Mouse (Mus musculus) ES-Bruce4 (cell line): ENCODE results near the gene Fubp3. TPM values are rescaled to one million over a fixed set of nuclear protein-coding genes. Genes with fewer than 3 reads are reported as not detected.

Source experiments
- H3K27ac ChIP-seq: 2 replicates; pipeline ENCODE4 v1.5.1; 2012; ENCODE audit warnings: low read length, inconsistent platforms; ENCODE audit not compliant: insufficient read depth
- H3K27me3 ChIP-seq: 2 replicates; pipeline ENCODE4 v1.6.1; 2012; ENCODE audit warnings: mild to moderate bottlenecking, low read length, inconsistent platforms; ENCODE audit not compliant: control insufficient read depth, poor library complexity, insufficient read depth, severe bottlenecking
- H3K36me3 ChIP-seq: 2 replicates; pipeline ENCODE4 v1.6.1; 2012; ENCODE audit warnings: inconsistent platforms, mild to moderate bottlenecking, low read length, moderate library complexity; ENCODE audit not compliant: control insufficient read depth, poor library complexity, insufficient read depth, severe bottlenecking
- H3K4me1 ChIP-seq: one replicate; pipeline ENCODE4 v1.8.1; 2011; ENCODE audit warnings: low read length; ENCODE audit not compliant: control insufficient read depth, insufficient read depth
- H3K4me3 ChIP-seq: 2 replicates; pipeline ENCODE4 v1.5.1; 2011; ENCODE audit warnings: low read depth, mild to moderate bottlenecking, low read length
- H3K9ac ChIP-seq: 2 replicates; pipeline ENCODE4 v1.6.1; 2012; ENCODE audit warnings: low read depth, mild to moderate bottlenecking, inconsistent platforms; ENCODE audit not compliant: poor library complexity, severe bottlenecking
- H3K9me3 ChIP-seq: replicated peaks from 2 replicates; pipeline ENCODE4 v1.6.1; 2012; ENCODE audit warnings: mild to moderate bottlenecking, low read length, inconsistent platforms; ENCODE audit not compliant: control insufficient read depth, poor library complexity, insufficient read depth, severe bottlenecking
- CTCF ChIP-seq: IDR thresholded peaks from one replicate; pipeline ENCODE4 v1.8.1; 2011; ENCODE audit warnings: low read depth, low read length
- EP300 ChIP-seq: IDR thresholded peaks from 2 replicates; pipeline ENCODE4 v1.6.1; 2011; ENCODE audit warnings: low read depth, low read length; ENCODE audit not compliant: insufficient read depth
- POLR2A ChIP-seq: IDR thresholded peaks from one replicate; pipeline ENCODE4 v1.8.1; 2011; ENCODE audit warnings: low read length; ENCODE audit not compliant: insufficient read depth
- polyA plus RNA-seq: library from polyadenylated mRNA; stranded (reverse); fragments of >200 nt; gene quantifications from 2 replicates; pipeline ENCODE4 v1.2.4, GENCODE M21; 2011; ENCODE audit warnings: low read depth; ENCODE audit not compliant: missing spikeins, insufficient read depth, insufficient read length

The Fubp3 gene
- polyA plus RNA-seq, 1 experiment, result 83.7 TPM

GRCm38 (mm10) chr2:31636138-31636741, 63.8 kb downstream of the Fubp3 start:
- H3K36me3 ChIP-seq, result no peaks in the 10 kb centered on the region
- TF ChIP-seq EP300 (no peak), POLR2A (no peak), CTCF (no peak)
- peak overlapping the region; percentile 52 for H3K9ac ChIP-seq
- H3K9me3 ChIP-seq, result no peaks in the 10 kb centered on the region
- peaks cover 47% of the 10 kb centered on the region for H3K27me3 ChIP-seq
- H3K4me3 ChIP-seq, result peak overlapping the region; percentile 32
- no peak overlapping the region for H3K27ac ChIP-seq
- no peaks in the 10 kb centered on the region for H3K4me1 ChIP-seq

GRCm38 (mm10) chr2:31636742-31637141, 64.3 kb downstream of the Fubp3 start:
- Histone ChIP-seq H3K4me1 (no peaks in the 10 kb centered on the region), H3K36me3 (no peaks in the 10 kb centered on the region), H3K27me3 (peaks cover 47% of the 10 kb centered on the region), H3K27ac (no peak overlapping the region), H3K4me3 (peak overlapping the region; percentile 32), H3K9ac (0 out of 2 replicates have a peak overlapping the region, but pooled peaks have one; percentile 52), H3K9me3 (no peaks in the 10 kb centered on the region)
- TF ChIP-seq POLR2A (no peak), EP300 (no peak), CTCF (no peak)

- Histone ChIP-seq H3K4me1 (no peaks in the 10 kb centered on the region), H3K27me3 (peaks cover 47% of the 10 kb centered on the region), H3K27ac (no peak overlapping the region), H3K4me3 (no peak overlapping the region), H3K36me3 (no peaks in the 10 kb centered on the region), H3K9me3 (no peaks in the 10 kb centered on the region), H3K9ac (no peak overlapping the region)
- TF ChIP-seq CTCF (no peak), POLR2A (no peak), EP300 (no peak)
Measured at GRCm38 (mm10) chr2:31637311-31637710, 64.9 kb downstream of the Fubp3 start.

GRCm38 (mm10) chr2:31637807-31638206, 65.4 kb downstream of the Fubp3 start:
- Histone ChIP-seq H3K9ac (no peak overlapping the region), H3K4me3 (no peak overlapping the region), H3K9me3 (no peaks in the 10 kb centered on the region), H3K27me3 (peaks cover 47% of the 10 kb centered on the region), H3K27ac (no peak overlapping the region), H3K36me3 (no peaks in the 10 kb centered on the region), H3K4me1 (no peaks in the 10 kb centered on the region)
- TF ChIP-seq EP300 (no peak), CTCF (peak; percentile 45)

- peaks cover 47% of the 10 kb centered on the region for H3K27me3 ChIP-seq
- no peaks in the 10 kb centered on the region for H3K36me3 ChIP-seq
- H3K4me3 ChIP-seq, result peak overlapping the region; percentile 16; the same call in 1 of the 2 replicates
- H3K27ac ChIP-seq, result no peak overlapping the region
- H3K9ac ChIP-seq, result no peak overlapping the region
- no peak for TF ChIP-seq EP300
- no peak for TF ChIP-seq POLR2A
- no peak for TF ChIP-seq CTCF
- no peaks in the 10 kb centered on the region for H3K9me3 ChIP-seq
- no peaks in the 10 kb centered on the region for H3K4me1 ChIP-seq
Measured at GRCm38 (mm10) chr2:31638581-31639465, 66.4 kb downstream of the Fubp3 start.

GRCm38 (mm10) chr2:31639466-31639760, 67.0 kb downstream of the Fubp3 start:
- H3K27me3 ChIP-seq, result peaks cover 44% of the 10 kb centered on the region
- no peak overlapping the region for H3K27ac ChIP-seq
- no peak overlapping the region for H3K4me3 ChIP-seq
- H3K9me3 ChIP-seq, result no peaks in the 10 kb centered on the region
- TF ChIP-seq POLR2A (no peak), EP300 (no peak), CTCF (no peak)
- H3K9ac ChIP-seq, result no peak overlapping the region
- H3K4me1 ChIP-seq, result no peaks in the 10 kb centered on the region
- no peaks in the 10 kb centered on the region for H3K36me3 ChIP-seq
